12 mouse cellular contexts compared by ENCODE assay signal in the genomic region with DNA sequence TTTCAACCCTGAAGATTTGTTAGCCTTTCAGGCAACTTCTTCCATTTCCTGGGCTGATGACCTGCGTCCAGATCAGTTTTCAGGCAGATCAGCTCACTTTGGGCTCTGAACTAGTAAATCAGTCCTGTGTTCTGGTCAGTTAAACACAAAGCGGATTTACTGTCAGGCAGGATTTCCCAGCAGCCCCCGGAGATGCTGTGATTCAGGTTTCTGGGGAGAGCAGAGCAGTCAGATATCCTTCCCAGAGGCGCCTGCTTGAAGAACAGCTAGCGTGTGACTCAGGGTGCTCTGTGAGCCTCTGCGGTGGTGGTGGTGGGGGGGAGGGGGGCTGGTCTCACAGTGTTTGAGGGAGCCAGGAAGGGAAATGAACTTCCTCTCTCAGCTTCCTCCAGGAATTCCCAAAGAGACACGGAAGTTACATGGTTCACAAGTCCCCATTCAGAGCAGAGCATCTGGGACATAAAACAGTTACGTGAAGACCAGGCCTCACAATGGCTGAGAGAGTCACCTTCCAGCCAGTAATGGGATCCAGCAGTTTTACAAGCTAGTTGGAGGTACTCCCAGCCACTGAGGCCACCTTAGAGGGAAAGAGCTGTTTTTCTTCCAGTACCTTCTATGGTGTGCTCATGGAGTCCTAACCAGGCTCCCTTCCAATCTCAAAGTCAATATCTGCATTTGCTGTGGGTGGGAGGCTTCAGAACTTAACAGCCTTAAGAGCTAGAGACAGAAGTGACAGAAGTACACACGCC. TPM values are rescaled to one million over a fixed set of nuclear protein-coding genes. Genes with fewer than 3 reads are reported as not detected.
DNase-seq lines count a peak whose midpoint lies in the region; ATAC-seq and TF ChIP-seq lines count a peak whose summit lies in the region.
"Had no signal": no experiment of that assay in that cellular context is flagged by ENCODE, and none has a peak within 500 bp of the region (broad histone marks: within the 10 kb centered on the region; RNA-seq: fewer than 3 reads in every experiment).

No protein-coding gene starts in this region.

- TF ChIP-seq CTCF in layer of hippocampus, adult 2 months (conservative IDR thresholded peaks at IDR 0.05) = no peak

- 42% methylated on average over 9 of the region's 9 CpGs for WGBS in embryonic facial prominence, embryonic 14.5 days
- WGBS in stomach, embryonic 15.5 days = 60% methylated on average over 9 of the region's 9 CpGs
- 49% methylated on average over 9 of the region's 9 CpGs for WGBS in intestine, embryonic 15.5 days

- H3K27me3 ChIP-seq in embryonic facial prominence, embryonic 14.5 days (replicated peaks; ENCODE audit: control insufficient read depth, insufficient read depth, low read length) = 0 out of 2 replicates have a peak, but pooled peaks cover 3% of the 10 kb centered on the region
- H3K27me3 ChIP-seq in stomach, embryonic 15.5 days (replicated peaks) = no peaks in the 10 kb centered on the region
- H3K27me3 ChIP-seq in intestine, embryonic 15.5 days (replicated peaks) = no peaks in the 10 kb centered on the region

- no peak overlapping the region for H3K9ac ChIP-seq in embryonic facial prominence, embryonic 14.5 days (ENCODE audit: low read depth, low read length)
- no peak overlapping the region for H3K9ac ChIP-seq in stomach, embryonic 15.5 days
- no peak overlapping the region for H3K9ac ChIP-seq in intestine, embryonic 15.5 days

- H3K27ac ChIP-seq in layer of hippocampus, adult 2 months = peak overlapping the region; percentile 46; the same call in 1 of the 2 replicates
- no peak overlapping the region; the same call in 1 of the 2 replicates for H3K27ac ChIP-seq in embryonic facial prominence, embryonic 14.5 days (replicated peaks; ENCODE audit: low read depth, low read length)
- H3K27ac ChIP-seq in stomach, embryonic 15.5 days = 0 out of 2 replicates have a peak overlapping the region, but pooled peaks have one; percentile 31
- no peak overlapping the region for H3K27ac ChIP-seq in intestine, embryonic 15.5 days
- H3K27ac ChIP-seq: gastrocnemius, adult 2 months had no signal

- no peaks in the 10 kb centered on the region for H3K9me3 ChIP-seq in embryonic facial prominence, embryonic 14.5 days (ENCODE audit: control insufficient read depth, low read length)
- no peaks in the 10 kb centered on the region for H3K9me3 ChIP-seq in stomach, embryonic 15.5 days
- no peaks in the 10 kb centered on the region for H3K9me3 ChIP-seq in intestine, embryonic 15.5 days

- no peak overlapping the region for H3K4me3 ChIP-seq in layer of hippocampus, adult 2 months
- H3K4me3 ChIP-seq in embryonic facial prominence, embryonic 14.5 days (ENCODE audit: low read depth, low read length) = no peak overlapping the region
- no peak overlapping the region for H3K4me3 ChIP-seq in stomach, embryonic 15.5 days (replicated peaks)
- H3K4me3 ChIP-seq in intestine, embryonic 15.5 days (replicated peaks) = no peak overlapping the region
- H3K4me3 ChIP-seq: gastrocnemius, adult 2 months; myocyte had no signal

- DNase-seq in frontal cortex, postnatal 10 days (ENCODE audit: low spot score in 2 of 2) = no peak
- no peak for DNase-seq in layer of hippocampus, adult 2 months (ENCODE audit: low spot score in 2 of 2)
- DNase-seq in layer of hippocampus, adult 8-10 months (ENCODE audit: low spot score in 2 of 2) = no peak
- DNase-seq in embryonic facial prominence, embryonic 14.5 days (ENCODE audit: low spot score) = peak; percentile 67
- no peak for DNase-seq in thymus, adult 18-20 months
- DNase-seq: gastrocnemius, adult 2 months had no signal

- no peak overlapping the region for H3K4me2 ChIP-seq in embryonic facial prominence, embryonic 14.5 days (ENCODE audit: low read depth, low read length)
- no peak overlapping the region for H3K4me2 ChIP-seq in stomach, embryonic 15.5 days
- H3K4me2 ChIP-seq in intestine, embryonic 15.5 days (replicated peaks) = no peak overlapping the region

- peaks cover 12% of the 10 kb centered on the region; the same call in 1 of the 2 replicates for H3K4me1 ChIP-seq in embryonic facial prominence, embryonic 14.5 days (ENCODE audit: control insufficient read depth, insufficient read depth, low read length)
- H3K4me1 ChIP-seq in stomach, embryonic 15.5 days = 0 out of 2 replicates have a peak, but pooled peaks cover 11% of the 10 kb centered on the region
- H3K4me1 ChIP-seq in intestine, embryonic 15.5 days (replicated peaks) = 0 out of 2 replicates have a peak, but pooled peaks cover 6% of the 10 kb centered on the region

- ATAC-seq in frontal cortex, adult (ENCODE audit: low TSS enrichment) = peak; percentile 46
- ATAC-seq in embryonic facial prominence, embryonic 14.5 days (ENCODE audit: low read depth) = peak; percentile 49; the same call in 1 of the 2 replicates
- ATAC-seq in stomach, embryonic 15.5 days (ENCODE audit: insufficient read depth, low FRiP score, low read depth) = no peak
- no peak for ATAC-seq in intestine, embryonic 15.5 days

- H3K36me3 ChIP-seq in embryonic facial prominence, embryonic 14.5 days (ENCODE audit: control insufficient read depth, insufficient read depth, low read length) = no peaks in the 10 kb centered on the region
- H3K36me3 ChIP-seq in stomach, embryonic 15.5 days = no peaks in the 10 kb centered on the region
- no peaks in the 10 kb centered on the region for H3K36me3 ChIP-seq in intestine, embryonic 15.5 days

RNA-seq across cellular contexts. Expression of a gene that starts 25.4 kb away (rescaled TPM):
- 10 to 100 TPM; 66.8 to 69.1 TPM for total RNA-seq in layer of hippocampus, adult 2 months (2021)
- 10 to 100 TPM; 58.1 to 68.8 (median 66.2) TPM for total RNA-seq in layer of hippocampus, adult 8-10 months (2022)
- polyA plus RNA-seq in embryonic facial prominence, embryonic 14.5 days (2014; fragmentation: Nextera tagmentation; extraction: Ambion mirVana) = 0.43 and 0.60 TPM in 2 replicates
- polyA plus RNA-seq in stomach, embryonic 15.5 days (2015; fragmentation: Nextera tagmentation; extraction: Ambion mirVana) = 0.21 and 0.27 TPM in 2 replicates
- polyA plus RNA-seq in intestine, embryonic 15.5 days (2015; fragmentation: Nextera tagmentation; extraction: Ambion mirVana) = 0.11 and 0.13 TPM in 2 replicates
- total RNA-seq: liver, adult 2 months; megakaryocyte, adult 5-6 weeks had no signal

RNA-seq across cellular contexts. Expression of a gene that starts 37.6 kb away (rescaled TPM):
- total RNA-seq in layer of hippocampus, adult 2 months (2021) = 1 to 10 TPM; 1.5 to 1.7 TPM
- total RNA-seq in layer of hippocampus, adult 8-10 months (2022) = 1 to 10 TPM; 1.5 to 1.9 (median 1.7) TPM
- 0.38 and 0.64 TPM in 2 replicates for polyA plus RNA-seq in embryonic facial prominence, embryonic 14.5 days (2014; fragmentation: Nextera tagmentation; extraction: Ambion mirVana)
- polyA plus RNA-seq in stomach, embryonic 15.5 days (2015; fragmentation: Nextera tagmentation; extraction: Ambion mirVana) = 1.7 and 2.3 TPM in 2 replicates
- polyA plus RNA-seq in intestine, embryonic 15.5 days (2015; fragmentation: Nextera tagmentation; extraction: Ambion mirVana) = 4.2 and 4.5 TPM in 2 replicates
- total RNA-seq: megakaryocyte, adult 5-6 weeks had no signal
- polyA plus RNA-seq: myocyte had no signal

Comparison
In these comparisons a context has a peak if more than half of its experiments do, and no peak if none do; other contexts are left out.
1. ATAC-seq: peak in frontal cortex, adult (single experiment) and embryonic facial prominence, embryonic 14.5 days (single experiment); none in stomach, embryonic 15.5 days (single experiment) and intestine, embryonic 15.5 days (single experiment).
2. H3K27ac ChIP-seq: peak in layer of hippocampus, adult 2 months (single experiment) and stomach, embryonic 15.5 days (single experiment); none in embryonic facial prominence, embryonic 14.5 days (single experiment) and intestine, embryonic 15.5 days (single experiment).